Mouse (Mus musculus) ES-Bruce4 (cell line): Measurements from ENCODE around the gene F2r.

Experiments
- CTCF ChIP-seq: IDR thresholded peaks from one replicate; pipeline ENCODE4 v1.8.1; 2011; ENCODE audit warnings: low read depth, low read length
- EP300 ChIP-seq: IDR thresholded peaks from 2 replicates; pipeline ENCODE4 v1.6.1; 2011; ENCODE audit warnings: low read depth, low read length; ENCODE audit not compliant: insufficient read depth
- POLR2A ChIP-seq: IDR thresholded peaks from one replicate; pipeline ENCODE4 v1.8.1; 2011; ENCODE audit warnings: low read length; ENCODE audit not compliant: insufficient read depth

- TF ChIP-seq CTCF, result no peak
- no peak for TF ChIP-seq EP300
- no peak for TF ChIP-seq POLR2A
These were observed 34.8 kb downstream of the F2r start for GRCm38 (mm10) chr13:95583237-95584189.
